Mouse (Mus musculus): ENCODE results near the gene Trappc5. TPM values are rescaled to one million over a fixed set of nuclear protein-coding genes. Genes with fewer than 3 reads are reported as not detected.

Trappc5 gene
- polyA plus RNA-seq (2015; fragmentation: Nextera tagmentation; extraction: Ambion mirVana), result 26.8 and 27.3 TPM in 2 replicates

GRCm38 (mm10) chr8:3676131-3676992 is at the start of gene Trappc5:
Gene Trappc5 (plus strand): TSS chr8:3676299.

DNA sequence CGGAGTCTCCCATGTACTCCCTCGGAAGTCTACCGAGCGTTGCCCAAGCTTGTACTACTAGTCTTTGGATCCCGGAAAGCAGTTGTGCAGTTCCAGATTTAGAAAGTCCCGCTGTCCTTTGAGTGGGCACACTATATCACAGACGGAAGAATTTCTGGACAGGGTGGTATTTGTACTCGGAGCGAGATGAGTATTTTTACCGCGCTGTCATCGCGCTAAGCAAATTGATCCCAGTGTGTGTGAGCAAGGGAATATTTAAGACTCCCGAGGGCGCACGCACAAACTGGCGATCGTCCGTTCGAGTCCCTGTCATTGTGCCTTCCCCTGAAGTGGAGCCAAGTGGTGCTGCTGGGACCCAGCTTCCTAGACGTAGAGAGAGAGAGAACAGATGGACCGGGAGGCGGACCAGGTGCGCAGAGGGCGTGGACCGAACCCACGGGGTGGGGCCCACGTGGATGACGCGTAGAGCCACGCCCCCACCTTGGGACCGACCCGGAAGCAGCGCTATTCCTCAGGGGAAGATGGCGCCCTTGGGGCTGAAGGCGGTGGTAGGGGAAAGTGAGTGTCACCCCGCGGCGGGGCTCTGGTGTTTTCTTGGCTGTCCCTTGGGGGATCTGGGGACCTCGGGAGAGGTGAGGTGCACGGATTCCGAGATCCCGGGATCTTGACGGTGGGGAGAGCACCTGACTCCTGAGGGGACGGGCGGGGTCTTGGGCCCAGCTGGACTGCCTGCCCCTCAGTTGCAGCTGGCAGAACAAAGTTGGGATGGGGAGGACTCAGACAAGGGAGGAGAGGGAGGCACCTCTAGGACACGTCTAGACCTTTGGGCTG is 45.2 kb upstream of the Trappc5 start, which contains the start of gene Stxbp2:
TSS of gene Stxbp2 (plus strand) at position 309 of the 831 bp plus-strand sequence.

GRCm38 (mm10) chr8:3655526-3655925 is 20.6 kb upstream of the Trappc5 start, which contains the start of gene Retn:
Gene Retn (plus strand): TSS chr8:3655770.

DNA sequence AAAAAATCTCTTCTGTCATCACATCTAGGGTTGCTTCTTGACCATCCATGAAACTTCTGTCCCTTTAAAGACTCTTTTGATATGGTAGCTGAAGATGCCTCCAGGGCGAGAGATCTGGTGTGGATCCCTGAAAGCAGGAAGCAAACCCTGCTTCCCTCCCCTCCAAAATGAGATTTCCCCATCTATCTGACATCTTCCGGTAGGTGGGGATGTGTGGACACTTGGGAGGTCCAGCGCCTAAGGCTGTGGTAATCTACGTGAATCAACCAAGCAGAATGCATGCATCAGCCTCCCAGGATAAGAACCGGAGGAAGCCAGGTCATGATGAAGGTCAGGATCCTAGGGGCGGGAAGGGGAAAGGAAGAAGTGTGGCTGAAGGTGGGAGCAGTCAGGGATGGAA is 10.6 kb upstream of the Trappc5 start, which contains the start of gene Mcemp1:
TSS of gene Mcemp1 (plus strand) at position 248 of the 400 bp plus-strand sequence.

GRCm38 (mm10) chr8:3671980-3672491 is 4.1 kb upstream of the Trappc5 start, which contains the start of gene Fcor:
Gene Fcor (minus strand): TSS chr8:3672362.

GRCm38 (mm10) chr8:3694121-3694520 is 18.0 kb downstream of the Trappc5 start, which contains the start of gene Fcer2a:
Gene Fcer2a (minus strand): TSS chr8:3694175.

GRCm38 (mm10) chr8:3720551-3720950 is 44.5 kb downstream of the Trappc5 start, which contains the start of gene Clec4g:
Gene Clec4g (minus strand): TSS chr8:3720651.

Other genes starting within 250 kb of the Trappc5 start
- 4.9 and 7.0 TPM in 2 replicates for gene Pex11g, start 208.6 kb upstream of the Trappc5 start, polyA plus RNA-seq (2015; fragmentation: Nextera tagmentation; extraction: Ambion mirVana)
- gene Tex45, start 205.4 kb upstream of the Trappc5 start, polyA plus RNA-seq (2015; fragmentation: Nextera tagmentation; extraction: Ambion mirVana), result not detected in 2 replicates
- gene Zfp358, start 183.2 kb upstream of the Trappc5 start, polyA plus RNA-seq (2015; fragmentation: Nextera tagmentation; extraction: Ambion mirVana), result 23.2 and 25.1 TPM in 2 replicates
- 26.1 and 28.2 TPM in 2 replicates for gene Mcoln1, start 175.8 kb upstream of the Trappc5 start, polyA plus RNA-seq (2015; fragmentation: Nextera tagmentation; extraction: Ambion mirVana)
- gene Pnpla6, start 160.9 kb upstream of the Trappc5 start, polyA plus RNA-seq (2015; fragmentation: Nextera tagmentation; extraction: Ambion mirVana), result 8.8 and 9.3 TPM in 2 replicates
- gene C330021F23Rik, start 108.3 kb upstream of the Trappc5 start, polyA plus RNA-seq (2015; fragmentation: Nextera tagmentation; extraction: Ambion mirVana), result 0.12 and 0.23 TPM in 2 replicates
- gene Camsap3, start 89.0 kb upstream of the Trappc5 start, polyA plus RNA-seq (2015; fragmentation: Nextera tagmentation; extraction: Ambion mirVana), result 0.67 and 1.3 TPM in 2 replicates
- 19.5 and 21.0 TPM in 2 replicates for gene Xab2, start 55.0 kb upstream of the Trappc5 start, polyA plus RNA-seq (2015; fragmentation: Nextera tagmentation; extraction: Ambion mirVana)
- 76.1 and 83.2 TPM in 2 replicates for gene Pet100, start 54.8 kb upstream of the Trappc5 start, polyA plus RNA-seq (2015; fragmentation: Nextera tagmentation; extraction: Ambion mirVana)
- not detected in 2 replicates for gene Pcp2, start 50.8 kb upstream of the Trappc5 start, polyA plus RNA-seq (2015; fragmentation: Nextera tagmentation; extraction: Ambion mirVana)
- gene Stxbp2, start 45.3 kb upstream of the Trappc5 start, polyA plus RNA-seq (2015; fragmentation: Nextera tagmentation; extraction: Ambion mirVana), result 5.0 and 16.5 TPM in 2 replicates
- 15.0 and 330 TPM in 2 replicates for gene Retn, start 20.5 kb upstream of the Trappc5 start, polyA plus RNA-seq (2015; fragmentation: Nextera tagmentation; extraction: Ambion mirVana)
- gene Mcemp1, start 10.5 kb upstream of the Trappc5 start, polyA plus RNA-seq (2015; fragmentation: Nextera tagmentation; extraction: Ambion mirVana), result 0.26 and 0.34 TPM in 2 replicates
- 5.8 and 29.9 TPM in 2 replicates for gene Fcor, start 3.9 kb upstream of the Trappc5 start, polyA plus RNA-seq (2015; fragmentation: Nextera tagmentation; extraction: Ambion mirVana)
- 0.10 and 0.13 TPM in 2 replicates for gene Fcer2a, start 17.9 kb downstream of the Trappc5 start, polyA plus RNA-seq (2015; fragmentation: Nextera tagmentation; extraction: Ambion mirVana)
- 0.27 TPM in 1 of 2 replicates, not detected in the other for gene Clec4g, start 44.4 kb downstream of the Trappc5 start, polyA plus RNA-seq (2015; fragmentation: Nextera tagmentation; extraction: Ambion mirVana)
- gene Cd209a, start 72.7 kb downstream of the Trappc5 start, polyA plus RNA-seq (2015; fragmentation: Nextera tagmentation; extraction: Ambion mirVana), result 0.09 and 0.46 TPM in 2 replicates
- gene Cd209e, start 178.0 kb downstream of the Trappc5 start, polyA plus RNA-seq (2015; fragmentation: Nextera tagmentation; extraction: Ambion mirVana), result not detected in 2 replicates
- gene Cd209d, start 202.3 kb downstream of the Trappc5 start, polyA plus RNA-seq (2015; fragmentation: Nextera tagmentation; extraction: Ambion mirVana), result 0.15 TPM in 1 of 2 replicates, not detected in the other